Mouse (Mus musculus) monocyte, adult 5-6 weeks (primary cell): ENCODE data around the gene Vwa1. TPM values are rescaled to one million over a fixed set of nuclear protein-coding genes. Genes with fewer than 3 reads are reported as not detected.
"Not testable (repeated sequence)": the region's sequence is repeated elsewhere in the genome, so short reads cannot be mapped to it uniquely, and the experiment has no call there.

Source experiments
- ATAC-seq: fragments of 153-309, 156-312 bp; replicated peaks from 2 replicates; pipeline ENCODE4 v1.8.0; 2017; ENCODE audit warnings: mild to moderate bottlenecking; ENCODE audit not compliant: low TSS enrichment, insufficient number of reproducible peaks, severe bottlenecking, poor library complexity, low FRiP score
- total RNA-seq: library from RNA; stranded (forward); fragments of 200-1000, 200-491, 200-594 nt; gene quantifications from 3 replicates; pipeline ENCODE4 v1.2.3, GENCODE M21; 2017

The Vwa1 gene
- 0.49 to 1.3 TPM in 2 of 3 replicates, not detected in the other for total RNA-seq

DNA sequence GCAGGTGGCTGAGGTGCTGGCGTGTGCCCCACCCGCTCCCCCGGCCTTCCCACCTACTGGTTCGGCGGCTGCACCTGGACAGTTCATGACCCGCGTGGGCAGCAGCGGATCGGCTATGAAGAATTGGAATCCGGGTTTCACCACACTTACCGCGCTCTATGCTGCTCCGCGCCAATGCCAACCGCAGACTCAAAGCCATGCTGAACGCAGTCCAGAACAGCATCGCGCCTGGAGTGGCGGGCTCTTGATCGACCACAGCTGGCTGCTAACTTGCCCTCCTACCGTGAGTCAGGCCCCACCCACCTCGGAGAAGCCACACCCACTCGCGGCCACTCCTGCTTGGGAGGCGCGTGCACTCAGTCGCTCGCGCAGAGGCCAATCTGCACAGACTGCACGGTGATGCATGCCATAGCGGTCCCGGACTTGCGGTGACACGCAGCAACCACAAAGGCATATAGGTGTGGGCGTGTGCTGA lies at the start of gene Vwa1:
TSS of gene Vwa1 (minus strand) at position 419 of the 475 bp plus-strand sequence.
- ATAC-seq = peak; percentile 44

DNA sequence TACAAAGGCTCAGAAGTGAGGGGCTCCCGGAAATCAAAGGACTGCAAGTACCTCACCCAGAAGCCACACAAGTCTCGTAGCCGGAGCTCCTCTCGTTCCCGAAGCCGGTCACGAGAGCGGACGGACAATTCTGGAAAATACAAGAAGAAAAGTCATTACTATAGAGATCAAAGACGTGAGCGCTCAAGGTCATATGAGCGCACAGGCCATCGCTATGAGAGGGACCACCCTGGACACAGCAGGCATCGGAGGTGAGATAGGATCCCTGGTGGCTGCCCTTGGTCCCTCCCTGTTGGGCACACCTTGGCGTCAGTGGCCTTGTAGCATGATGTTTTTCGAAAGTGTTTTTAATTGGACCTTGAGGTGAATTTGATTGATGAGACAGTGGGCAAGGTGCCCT lies 48.9 kb upstream of the Vwa1 start:
- ATAC-seq = no peak; the same call in 1 of the 2 replicates

DNA sequence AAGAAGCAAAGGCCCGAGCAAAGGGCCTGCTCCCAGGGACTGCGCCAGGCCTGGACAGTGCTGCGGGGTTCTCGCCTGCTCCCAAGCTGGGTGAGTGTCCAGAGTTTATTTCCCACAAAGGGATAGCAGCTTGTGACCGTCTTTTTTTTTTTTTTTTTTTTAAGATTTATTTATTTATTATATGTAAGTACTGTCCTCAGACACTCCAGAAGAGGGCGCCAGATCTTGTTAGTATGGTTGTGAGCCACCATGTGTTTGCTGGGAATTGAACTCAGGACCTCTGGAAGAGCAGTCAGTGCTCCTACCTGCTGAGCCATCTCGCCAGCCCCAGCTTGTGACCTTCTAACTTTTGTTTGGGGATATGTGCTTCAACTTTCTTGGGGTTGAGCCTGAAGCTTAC lies 46.5 kb upstream of the Vwa1 start:
- no peak for ATAC-seq

DNA sequence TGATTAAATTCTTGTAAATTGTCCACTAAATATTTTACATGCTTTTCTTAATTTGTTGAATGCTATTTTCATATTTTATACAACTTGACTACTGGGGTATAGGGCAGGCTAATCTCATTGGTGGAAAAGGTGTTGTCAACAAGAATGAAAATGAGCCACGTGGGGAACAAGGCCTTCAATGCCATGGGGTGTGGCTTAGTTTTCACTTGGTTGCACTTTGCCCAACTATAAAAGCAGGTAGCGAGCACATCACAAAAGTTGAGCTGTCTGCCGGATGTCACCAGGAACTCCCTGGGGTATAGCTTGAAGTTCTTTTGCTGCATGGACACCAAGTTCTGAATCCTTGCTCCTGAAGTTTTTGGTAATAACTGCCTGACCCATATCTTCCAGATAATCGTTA lies 43.0 kb upstream of the Vwa1 start:
- ATAC-seq = no peak

DNA sequence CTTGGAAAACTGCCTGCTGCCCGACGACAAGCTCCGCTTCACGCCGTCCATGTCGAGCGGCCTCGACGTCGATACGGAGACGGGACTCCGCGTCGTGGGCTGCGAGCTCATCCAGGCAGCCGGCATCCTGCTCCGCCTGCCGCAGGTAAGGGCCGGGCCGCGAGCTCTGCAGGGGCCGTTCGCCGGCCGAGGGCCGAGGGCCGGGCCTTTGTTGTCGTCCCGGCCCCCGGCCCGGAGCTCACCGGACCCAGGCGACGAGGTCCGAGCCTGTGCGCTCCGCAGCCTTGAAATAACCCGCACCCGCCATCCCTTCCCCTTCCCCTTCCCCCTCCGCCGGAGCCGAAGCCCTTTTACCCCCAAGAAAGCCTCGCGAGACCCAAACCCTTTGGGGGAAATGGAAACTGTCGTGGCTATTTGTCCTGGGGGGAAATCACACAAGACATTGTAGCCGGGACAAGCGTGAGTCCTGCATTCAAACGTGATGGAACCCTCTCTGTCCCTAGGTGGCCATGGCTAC lies 38.2 kb upstream of the Vwa1 start:
- ATAC-seq = no peak

DNA sequence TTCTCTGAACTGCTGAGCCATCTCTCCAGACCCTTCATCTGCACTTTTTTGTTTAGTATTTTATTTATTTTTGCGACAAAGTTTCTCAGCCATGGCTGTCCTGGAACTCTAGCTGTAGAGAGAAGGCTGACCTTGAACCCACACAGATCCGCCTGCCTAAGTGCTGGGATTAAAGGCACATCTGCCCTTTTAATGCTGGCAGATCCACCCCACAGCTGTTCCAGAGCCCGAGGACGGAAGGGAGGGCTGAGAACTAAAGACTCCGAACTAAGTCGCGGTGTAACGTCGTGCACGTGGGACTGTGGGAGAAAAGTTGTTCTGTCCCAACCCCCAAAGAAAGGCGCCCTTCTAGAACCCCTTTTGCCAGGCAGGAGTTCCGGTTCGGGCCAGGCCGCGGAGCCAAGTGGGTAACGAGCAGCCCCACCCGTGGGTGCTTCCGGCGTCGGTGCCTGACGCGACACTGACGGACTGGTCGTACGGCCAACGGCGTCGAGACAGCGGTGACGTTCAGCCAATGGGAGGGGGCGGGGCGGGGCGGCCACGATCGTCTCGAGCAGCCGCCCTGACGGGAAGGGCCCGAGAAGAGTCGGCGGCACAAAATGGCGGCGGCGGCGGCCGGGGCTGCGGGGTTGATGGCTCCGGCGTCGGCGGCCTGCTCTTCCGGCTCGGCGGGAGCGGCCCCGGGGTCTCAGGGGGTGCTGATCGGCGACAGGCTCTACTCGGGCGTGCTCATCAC lies 37.6 kb upstream of the Vwa1 start, which contains the start of gene Ccnl2:
TSS of gene Ccnl2 (plus strand) at position 561 of the 736 bp plus-strand sequence.
- ATAC-seq = peak; percentile 99

DNA sequence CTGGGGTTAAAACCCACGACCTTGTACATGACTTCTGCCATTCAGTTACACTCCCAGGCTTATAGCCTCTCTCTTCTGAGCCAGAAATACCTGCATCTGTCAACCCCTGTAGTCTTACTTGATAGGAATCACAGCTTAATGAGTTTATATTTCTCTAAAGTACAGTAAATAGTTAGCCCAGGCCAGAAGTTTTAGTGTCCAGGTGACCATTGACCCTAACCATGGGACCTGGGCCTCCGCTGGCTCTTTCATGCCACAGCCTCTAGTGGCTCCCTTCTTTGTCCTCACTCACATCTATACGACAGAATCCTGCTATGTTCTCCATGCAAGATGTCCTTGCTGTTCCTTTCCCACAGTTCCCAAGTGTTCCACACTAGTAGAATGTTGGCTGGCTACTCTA lies 33.3 kb upstream of the Vwa1 start:
- ATAC-seq = no peak

DNA sequence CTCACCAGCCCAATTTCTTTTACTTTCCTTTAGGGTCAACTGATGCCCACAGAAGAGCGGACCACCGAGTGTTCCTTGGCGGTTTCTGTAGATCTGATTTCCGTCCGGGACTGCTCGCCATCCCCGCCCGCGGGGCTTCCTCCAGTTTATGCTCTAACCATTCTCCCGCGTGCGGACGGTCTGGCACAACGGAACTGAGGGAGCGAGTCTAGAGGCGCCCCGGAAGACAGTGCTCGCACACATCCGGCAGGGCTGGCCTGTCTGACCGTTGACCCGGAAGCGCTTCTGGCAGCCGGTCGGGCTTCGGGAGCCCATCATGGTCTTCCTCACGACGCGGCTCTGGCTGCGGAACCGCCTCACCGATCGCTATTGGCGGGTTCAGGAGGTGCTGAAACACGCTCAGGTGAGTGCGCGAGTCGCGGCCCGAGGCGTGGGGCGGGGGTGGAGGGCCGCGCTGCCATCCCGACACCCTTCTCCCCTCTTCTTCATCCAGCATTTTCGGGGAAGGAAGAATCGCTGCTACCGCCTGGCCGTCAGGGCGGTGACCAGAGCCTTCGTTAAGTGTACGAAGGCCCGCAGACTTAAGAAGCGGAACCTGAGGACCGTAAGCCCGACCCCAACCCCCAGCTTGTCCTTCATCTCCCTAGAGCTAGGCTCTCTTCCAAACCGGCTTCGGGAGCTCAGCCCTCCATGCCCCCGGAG lies 29.0 kb upstream of the Vwa1 start:
- peak; percentile 99 for ATAC-seq

DNA sequence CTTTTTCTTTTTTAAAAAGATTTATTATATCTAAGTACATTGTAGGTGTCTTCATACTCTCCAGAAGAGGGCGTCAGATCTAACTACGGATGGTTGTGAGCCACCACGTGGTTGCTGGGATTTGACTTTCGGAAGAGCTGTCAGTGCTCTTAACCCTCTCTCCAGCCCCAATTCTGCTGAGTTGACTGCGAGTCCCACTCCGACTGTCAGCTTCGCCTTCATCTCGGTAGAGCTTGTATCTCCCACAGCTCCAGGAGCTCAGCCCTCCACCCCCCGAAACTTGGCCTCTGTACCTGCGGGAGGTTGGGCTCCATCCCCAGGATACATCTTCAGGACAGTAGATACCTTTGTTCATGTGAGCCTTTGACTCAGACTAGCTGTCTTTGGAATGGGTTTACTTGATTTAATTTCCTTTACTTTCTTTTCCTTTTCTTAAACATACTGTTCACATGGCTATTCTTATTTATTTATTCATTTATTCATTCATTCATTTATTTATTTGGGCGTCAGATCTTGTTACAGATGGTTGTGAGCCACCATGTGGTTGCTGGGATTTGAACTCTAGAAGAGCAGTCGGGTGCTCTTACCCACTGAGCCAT lies 28.3 kb upstream of the Vwa1 start, which contains the start of gene Mrpl20:
TSS of gene Mrpl20 (plus strand) at position 138 of the 599 bp plus-strand sequence.
- ATAC-seq = no peak; the same call in 1 of the 2 replicates

DNA sequence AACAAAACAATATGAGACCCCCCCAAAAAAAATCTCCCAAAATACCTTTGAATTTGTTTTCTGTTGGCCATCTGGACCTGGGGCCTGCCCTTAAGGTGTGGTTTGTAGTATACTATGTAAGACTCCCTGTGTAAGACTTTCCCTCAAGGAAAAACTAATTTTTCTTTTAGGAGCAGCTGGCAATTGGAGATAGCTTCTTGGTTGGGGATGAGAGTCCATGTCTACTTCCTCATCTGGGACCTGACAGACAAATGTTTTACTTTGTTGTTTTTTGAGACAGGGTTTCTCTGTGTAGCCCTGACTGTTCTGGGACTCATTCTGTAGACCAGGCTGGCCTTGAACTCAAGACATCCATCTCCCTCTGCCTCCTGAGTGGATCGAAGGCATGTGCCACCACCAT lies 27.6 kb upstream of the Vwa1 start:
- no peak for ATAC-seq

DNA sequence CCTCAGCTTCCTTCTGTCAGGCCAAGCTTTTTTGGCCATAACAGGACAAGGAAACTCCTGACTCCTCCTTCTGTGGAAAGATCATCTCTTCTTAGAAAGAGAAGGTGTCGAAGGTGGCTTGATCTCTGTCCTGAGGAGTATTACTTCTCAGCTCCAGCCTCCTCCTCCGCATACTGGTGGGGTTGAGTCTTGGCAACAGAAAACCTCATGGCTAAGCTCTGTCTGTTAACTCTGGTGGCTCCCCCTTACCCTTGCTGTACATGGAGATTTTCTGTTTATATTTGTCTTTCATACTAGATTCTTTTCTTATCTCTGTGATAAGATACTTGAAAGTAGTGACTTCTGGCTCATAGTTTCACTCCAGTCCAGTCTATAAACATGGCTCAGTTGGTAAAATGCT lies 19.2 kb upstream of the Vwa1 start:
- ATAC-seq = no peak

DNA sequence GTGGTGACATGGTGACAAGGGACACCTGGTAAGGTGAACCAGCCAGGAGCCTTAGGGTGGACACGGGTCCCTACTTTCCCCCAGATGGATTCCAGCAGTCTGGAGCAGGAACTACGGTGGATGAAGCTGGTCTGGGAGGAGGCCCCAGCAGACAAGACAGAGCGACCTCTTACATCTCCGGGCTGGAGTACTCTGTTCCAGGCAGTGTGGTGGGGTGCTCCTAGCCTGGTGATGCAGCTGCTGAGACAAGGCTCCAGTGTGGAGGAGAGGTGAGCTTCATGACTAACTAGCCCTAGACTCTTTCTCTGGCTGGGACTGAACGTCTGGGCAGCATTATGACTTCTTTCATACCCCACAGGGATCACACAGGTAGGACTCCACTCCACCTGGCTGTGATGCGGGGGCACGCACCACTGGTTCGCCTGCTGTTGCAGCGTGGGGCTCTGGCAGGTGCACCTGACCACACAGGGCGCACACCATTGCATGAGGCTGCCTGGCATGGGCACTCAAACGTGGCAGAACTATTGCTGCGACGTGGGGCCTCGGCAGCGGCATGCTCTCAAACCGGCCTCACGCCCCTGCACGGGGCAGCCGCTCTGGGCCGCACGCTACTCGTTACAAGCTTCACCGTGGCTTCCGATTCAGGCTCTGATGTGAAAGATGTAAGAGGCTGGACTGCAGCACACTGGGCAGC lies 16.9 kb upstream of the Vwa1 start:
- no peak for ATAC-seq

DNA sequence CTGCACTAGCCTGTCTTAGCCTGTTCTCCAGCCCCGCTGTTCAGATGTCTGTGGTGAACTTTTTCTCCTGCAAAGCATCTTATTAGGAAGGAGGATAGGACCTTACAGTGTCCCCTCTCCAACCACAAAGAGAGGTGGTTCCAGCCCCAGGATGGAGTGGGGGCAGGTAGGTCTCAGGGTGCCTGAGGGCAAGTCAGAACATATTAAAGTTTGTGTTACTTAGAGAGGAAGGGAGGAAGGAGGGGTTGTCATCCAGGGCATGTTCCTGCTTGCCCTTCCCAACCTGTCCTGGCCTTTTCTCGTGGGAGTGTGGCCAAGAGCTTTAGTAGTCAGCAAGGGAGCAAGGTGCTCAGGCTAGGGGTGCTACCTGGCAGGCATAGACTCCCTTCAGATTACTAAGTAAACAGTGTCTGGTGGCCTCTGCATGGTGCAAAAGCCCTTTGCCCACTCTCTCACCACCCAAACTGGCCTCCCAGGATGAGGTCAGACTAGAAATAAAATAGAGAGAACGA lies 16.2 kb upstream of the Vwa1 start:
- no peak for ATAC-seq

DNA sequence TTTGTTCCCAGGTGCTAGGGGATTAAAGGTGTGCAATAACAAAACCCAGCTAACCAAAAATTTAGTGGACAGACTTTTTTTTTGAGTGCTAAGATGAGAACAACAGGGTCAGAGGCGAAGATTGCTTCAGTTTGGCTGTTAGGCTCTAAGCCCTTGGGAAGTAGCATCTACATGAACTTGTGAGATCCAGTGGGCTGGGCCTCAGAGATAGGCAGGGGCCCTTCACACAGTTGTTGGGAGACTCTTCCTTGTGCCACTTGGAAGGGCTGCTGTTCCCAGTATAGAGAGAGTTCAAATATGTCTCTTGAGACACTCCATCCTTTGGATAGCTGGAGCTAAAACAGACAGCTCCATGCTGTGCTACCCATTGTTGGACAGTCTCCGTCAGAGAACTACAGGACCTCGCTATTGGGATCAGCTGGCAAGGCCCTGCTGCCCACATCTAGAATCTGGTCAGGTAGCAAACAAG lies 15.6 kb upstream of the Vwa1 start, which contains the start of gene Ankrd65:
TSS of gene Ankrd65 (plus strand) at position 419 of the 469 bp plus-strand sequence.
- ATAC-seq = no peak

DNA sequence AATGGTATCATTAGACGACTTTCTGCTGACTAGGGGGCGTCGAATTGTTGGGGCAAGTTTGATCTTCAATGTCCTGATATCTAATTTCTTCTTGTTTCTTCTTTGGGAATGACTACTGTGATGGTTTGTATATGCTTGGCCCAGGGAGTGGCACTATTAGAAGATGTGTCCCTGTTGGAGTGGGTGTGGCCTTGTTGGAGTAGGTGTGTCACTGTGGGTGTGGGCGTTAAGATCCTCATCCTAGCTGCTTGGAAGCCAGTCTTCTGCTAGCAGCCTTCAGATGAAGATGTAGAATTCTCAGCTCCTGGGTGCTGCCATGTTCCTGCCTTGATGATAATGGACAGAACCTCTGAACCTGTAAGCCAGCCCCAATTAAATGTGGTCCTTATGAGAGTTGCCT lies 14.3 kb upstream of the Vwa1 start:
- not testable (repeated sequence) for ATAC-seq

DNA sequence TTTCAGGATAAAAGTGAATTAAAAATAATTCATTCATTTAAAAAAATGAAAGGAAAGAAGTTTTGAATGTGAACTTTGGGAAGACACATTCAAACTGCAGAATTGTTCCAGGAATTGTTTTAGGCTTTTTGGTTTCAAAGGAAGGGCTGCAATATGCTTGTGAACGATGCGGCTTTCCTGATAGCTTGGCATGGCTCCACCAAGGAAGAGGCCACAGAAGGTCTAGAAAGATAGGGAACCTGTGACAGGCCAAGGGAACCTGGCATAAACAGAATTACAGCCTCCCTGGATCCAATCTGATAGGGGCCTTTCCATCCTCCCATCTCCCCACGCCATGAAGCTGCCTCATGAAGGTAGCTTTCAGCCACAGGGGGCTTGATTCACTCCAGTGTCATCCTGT lies 13.8 kb upstream of the Vwa1 start:
- no peak for ATAC-seq

DNA sequence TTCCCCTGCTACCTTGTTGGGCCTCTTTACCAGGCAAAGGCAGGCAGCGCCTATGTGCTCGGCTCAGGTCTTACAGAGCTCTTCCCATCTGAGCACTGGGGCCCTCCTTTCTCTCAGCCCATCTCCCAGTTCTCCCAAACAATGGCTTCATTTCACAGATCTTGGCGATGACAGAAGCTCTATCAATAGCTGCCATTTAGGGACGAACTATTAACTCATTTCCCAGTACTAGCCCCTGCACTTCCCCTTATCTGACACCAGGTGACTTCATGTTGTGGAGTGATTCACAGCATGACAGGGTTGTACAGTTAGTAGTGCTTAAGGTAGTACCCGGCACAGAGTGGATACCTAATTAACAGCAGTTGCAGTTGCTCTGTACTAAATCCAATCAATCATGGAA lies 11.3 kb upstream of the Vwa1 start, which contains the start of gene Tmem88b:
TSS of gene Tmem88b (minus strand) at position 56 of the 400 bp plus-strand sequence.
- no peak for ATAC-seq

DNA sequence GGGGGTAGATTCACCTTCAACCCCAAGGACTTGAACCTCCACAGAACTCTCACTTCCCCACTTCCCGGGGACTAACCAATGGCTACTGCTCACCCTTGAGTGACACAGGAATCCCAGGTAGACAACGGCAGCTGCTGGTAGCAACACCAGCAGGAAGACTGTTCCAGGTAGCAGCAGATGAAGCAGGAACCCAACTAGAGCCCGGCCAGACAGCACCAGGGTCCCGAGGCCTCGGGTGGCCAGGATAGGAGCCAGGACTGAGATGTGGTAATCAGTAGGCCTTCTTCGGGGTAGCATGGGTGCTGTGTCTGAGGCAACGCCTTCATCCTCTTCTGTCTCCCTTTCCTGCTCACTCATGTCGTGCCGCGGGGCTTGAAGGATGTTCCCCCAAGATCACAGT lies 10.7 kb upstream of the Vwa1 start:
- no peak for ATAC-seq
